Mouse (Mus musculus) kidney, embryonic 16.5 days (tissue): ENCODE data around the gene Tas1r3. TPM values are rescaled to one million over a fixed set of nuclear protein-coding genes. Genes with fewer than 3 reads are reported as not detected.

Experiments used
- ATAC-seq: fragments of 200-750 bp; cut with Nextera tagmentation; 2 replicates; pipeline ENCODE4 v1.8.0; 2017; ENCODE audit warnings: moderate TSS enrichment; ENCODE audit not compliant: low FRiP score, low TSS enrichment
- H3K27ac ChIP-seq: fragments of 300-500 bp; sonication (generic); 2 replicates; pipeline ENCODE4 v1.5.1; 2014; ENCODE audit warnings: low read length
- H3K27me3 ChIP-seq: fragments of 300-500 bp; sonication (generic); 2 replicates; pipeline ENCODE4 v1.6.1; 2014; ENCODE audit warnings: low read length, control low read depth, mixed read lengths; ENCODE audit not compliant: insufficient read depth
- H3K36me3 ChIP-seq: fragments of 300-500 bp; sonication (generic); 2 replicates; pipeline ENCODE4 v1.6.1; 2014; ENCODE audit warnings: low read length, control low read depth, mixed read lengths; ENCODE audit not compliant: insufficient read depth
- H3K4me1 ChIP-seq: fragments of 300-500 bp; sonication (generic); 2 replicates; pipeline ENCODE4 v1.6.1; 2014; ENCODE audit warnings: low read length, control low read depth, mixed read lengths; ENCODE audit not compliant: insufficient read depth
- H3K4me2 ChIP-seq: fragments of 300-500 bp; sonication (generic); replicated peaks from 2 replicates; pipeline ENCODE4 v1.6.1; 2014; ENCODE audit warnings: low read depth, low read length
- H3K4me3 ChIP-seq: fragments of 300-500 bp; sonication (generic); 2 replicates; pipeline ENCODE4 v1.5.1; 2014; ENCODE audit warnings: mild to moderate bottlenecking, low read length
- H3K9ac ChIP-seq: fragments of 300-500 bp; sonication (generic); replicated peaks from 2 replicates; pipeline ENCODE4 v1.6.1; 2014; ENCODE audit warnings: low read length
- H3K9me3 ChIP-seq: fragments of 300-500 bp; sonication (generic); 2 replicates; pipeline ENCODE4 v1.6.1; 2016; ENCODE audit warnings: low read length, control low read depth
- WGBS: fragments of 180-500 bp; shearing (Covaris S2); extraction: QIAGEN DNeasy Blood & Tissue Kit; methylation state at CpG from one replicate; pipeline ENCODE4 v1.1.7; 2014; 5-methylcytosine and 5-hydroxymethylcytosine counted together
- polyA plus RNA-seq: library from polyadenylated mRNA; unstranded; fragments of >200 nt; fragmentation: Nextera tagmentation; extraction: Ambion mirVana; gene quantifications from 2 replicates; pipeline ENCODE4 v1.2.1, GENCODE M21; 2015

Tas1r3 gene
- polyA plus RNA-seq, 1 experiment from 2014 or later = 0.22 TPM

DNA sequence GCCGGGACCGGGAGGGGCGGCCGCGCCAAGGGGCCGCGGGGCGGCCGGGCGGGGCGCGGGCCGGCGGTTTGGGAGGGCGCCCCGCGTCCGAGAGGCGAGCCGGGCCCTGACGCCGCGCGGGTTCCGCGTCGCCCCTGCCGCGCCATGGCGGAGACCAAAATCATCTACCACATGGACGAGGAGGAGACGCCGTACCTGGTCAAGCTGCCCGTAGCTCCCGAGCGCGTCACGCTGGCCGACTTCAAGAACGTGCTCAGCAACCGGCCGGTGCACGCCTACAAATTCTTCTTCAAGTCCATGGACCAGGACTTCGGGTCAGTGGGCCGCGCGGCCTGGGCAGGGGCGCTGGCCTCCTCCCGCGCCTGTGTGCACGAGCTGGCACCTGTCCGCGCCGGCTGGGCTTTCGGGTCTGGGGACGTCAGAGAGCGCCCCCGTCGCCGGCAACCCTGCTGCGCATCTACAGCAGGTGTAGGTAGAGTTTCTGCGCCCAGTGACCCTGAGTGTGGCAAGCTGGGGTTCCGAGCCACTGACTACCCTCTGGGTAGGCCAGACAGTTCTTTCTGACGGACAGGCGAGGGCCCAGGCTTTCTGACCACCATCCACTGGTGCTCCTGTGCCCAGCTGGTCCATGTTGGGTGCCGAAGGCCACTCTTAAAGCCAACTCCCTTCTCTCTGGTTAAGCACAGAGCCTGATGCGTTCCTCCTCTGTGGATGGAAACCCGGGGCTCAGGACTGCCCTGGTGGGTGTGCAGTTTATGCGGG is 15.4 kb downstream of the Tas1r3 start:
- Histone ChIP-seq H3K4me2 (peak overlapping the region; percentile 83), H3K27ac (peak overlapping the region; percentile 73), H3K9ac (peak overlapping the region; percentile 91), H3K4me1 (peaks cover 23% of the 10 kb centered on the region), H3K36me3 (peaks cover 10% of the 10 kb centered on the region), H3K4me3 (peak overlapping the region; percentile 60), H3K27me3 (no peaks in the 10 kb centered on the region), H3K9me3 (no peaks in the 10 kb centered on the region)
- WGBS = 1% methylated on average over 46 of the region's 69 CpGs
- ATAC-seq = peak; percentile 60

DNA sequence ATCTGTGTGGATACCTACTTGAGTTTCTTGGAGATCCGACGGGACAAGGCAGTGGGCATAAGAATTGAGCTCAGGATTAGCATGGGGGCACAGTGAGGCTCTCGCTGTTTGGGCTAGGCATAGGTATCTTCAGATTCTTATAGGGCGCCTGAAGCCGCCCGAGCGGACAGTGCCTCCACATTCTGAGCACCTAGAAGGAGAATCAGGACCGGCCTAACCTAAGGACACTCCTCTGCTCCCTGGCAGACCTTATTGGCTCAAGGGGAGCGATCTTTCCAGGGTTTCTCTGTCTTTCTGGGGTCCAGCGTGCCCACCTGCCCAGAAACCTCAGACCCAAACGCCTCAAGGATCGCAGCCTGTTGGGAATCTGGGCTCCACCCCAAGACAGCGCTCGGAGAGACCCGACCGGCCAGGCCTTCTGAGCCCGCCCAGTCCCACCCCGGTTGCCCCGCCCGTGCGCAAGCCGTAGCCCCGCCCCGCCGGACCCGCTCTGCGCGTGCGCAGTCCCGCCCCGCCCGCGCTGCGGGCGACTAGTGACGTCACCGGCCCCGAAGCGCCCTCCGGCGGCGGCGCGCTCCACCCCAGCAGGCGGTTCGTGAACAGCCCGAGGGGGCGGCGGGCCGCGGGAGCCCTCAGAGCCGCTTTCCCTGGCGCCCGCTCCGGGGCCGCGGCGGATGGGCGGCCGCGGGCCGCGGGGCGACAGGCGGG is 16.1 kb downstream of the Tas1r3 start, which contains the start of gene Dvl1:
Gene Dvl1 (plus strand): TSS at position 532 of the 708 bp plus-strand sequence.
- Histone ChIP-seq H3K9ac (peak within 1 kb of the TSS; percentile 91), H3K4me2 (peak within 1 kb of the TSS; percentile 83), H3K4me3 (peak within 1 kb of the TSS; percentile 60), H3K9me3 (no peaks in the 10 kb centered on the region), H3K36me3 (peaks cover 13% of the 10 kb centered on the region), H3K27ac (peak within 1 kb of the TSS; percentile 76), H3K27me3 (no peaks in the 10 kb centered on the region), H3K4me1 (peaks cover 23% of the 10 kb centered on the region)
- ATAC-seq = peak; percentile 95
- 3% methylated on average over 46 of the region's 65 CpGs for WGBS

DNA sequence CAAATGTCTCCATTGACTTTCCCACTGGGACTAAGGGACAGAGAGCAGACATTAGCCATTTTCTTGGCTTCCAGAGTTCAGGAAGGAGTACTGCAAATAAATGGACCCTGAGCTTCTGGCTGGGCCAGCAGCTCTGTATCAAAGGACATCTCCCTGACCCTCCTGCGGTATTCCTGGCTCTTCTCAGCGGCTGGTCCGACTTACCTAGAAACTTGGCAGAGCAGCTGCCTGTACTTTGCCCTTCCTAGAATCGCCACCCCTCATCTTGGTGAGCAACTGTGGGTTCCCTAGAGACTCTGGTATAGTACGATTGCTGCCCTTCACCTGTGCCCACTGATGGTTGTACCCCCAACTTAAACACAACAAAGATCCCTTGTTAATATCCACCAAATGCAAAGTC is 19.9 kb downstream of the Tas1r3 start:
- Histone ChIP-seq H3K36me3 (peaks cover 13% of the 10 kb centered on the region), H3K9ac (no peak overlapping the region), H3K4me1 (peaks cover 42% of the 10 kb centered on the region), H3K9me3 (no peaks in the 10 kb centered on the region), H3K27me3 (no peaks in the 10 kb centered on the region), H3K4me2 (no peak overlapping the region), H3K4me3 (no peak overlapping the region), H3K27ac (no peak overlapping the region)
- ATAC-seq = no peak
- WGBS = 92% methylated on average over 5 of the region's 5 CpGs

DNA sequence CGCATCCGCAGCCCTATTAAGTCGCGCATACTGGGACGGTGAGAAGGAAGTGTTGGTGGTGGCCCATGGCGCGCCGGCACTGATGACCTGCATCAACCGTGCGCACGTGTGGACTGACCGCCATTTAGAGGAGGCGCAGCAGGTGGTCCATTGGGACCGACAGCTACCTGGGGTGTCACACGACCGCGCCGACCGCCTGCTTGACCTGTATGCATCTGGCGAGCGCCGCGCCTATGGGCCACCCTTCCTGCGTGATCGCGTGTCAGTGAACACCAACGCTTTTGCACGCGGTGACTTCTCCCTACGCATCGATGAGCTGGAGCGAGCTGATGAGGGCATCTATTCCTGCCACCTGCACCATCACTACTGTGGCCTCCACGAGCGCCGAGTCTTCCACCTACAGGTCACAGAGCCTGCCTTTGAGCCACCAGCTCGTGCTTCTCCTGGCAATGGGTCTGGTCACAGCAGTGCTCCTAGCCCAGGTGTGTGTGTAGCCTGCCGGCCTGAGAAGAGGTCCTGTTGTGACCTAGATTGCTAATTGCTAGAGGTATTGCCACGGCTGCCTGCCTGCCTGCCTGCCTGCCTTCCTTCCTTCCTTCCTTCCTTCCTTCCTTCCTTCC is 21.4 kb downstream of the Tas1r3 start:
- no peaks in the 10 kb centered on the region for H3K9me3 ChIP-seq
- H3K9ac ChIP-seq = no peak overlapping the region
- H3K27ac ChIP-seq = no peak overlapping the region
- peaks cover 35% of the 10 kb centered on the region for H3K4me1 ChIP-seq
- peak overlapping the region; percentile 59 for H3K4me3 ChIP-seq
- no peak for ATAC-seq
- 39% methylated on average over 38 of the region's 38 CpGs for WGBS
- H3K4me2 ChIP-seq = peak overlapping the region; percentile 82
- peaks cover 13% of the 10 kb centered on the region for H3K36me3 ChIP-seq
- H3K27me3 ChIP-seq = no peaks in the 10 kb centered on the region

- Histone ChIP-seq H3K27ac (no peak overlapping the region), H3K36me3 (peaks cover 13% of the 10 kb centered on the region), H3K9me3 (no peaks in the 10 kb centered on the region; the same call in 1 of the 2 replicates), H3K27me3 (no peaks in the 10 kb centered on the region), H3K9ac (peak overlapping the region; percentile 75), H3K4me1 (peaks cover 30% of the 10 kb centered on the region), H3K4me3 (peak overlapping the region; percentile 59), H3K4me2 (peak overlapping the region; percentile 82)
- WGBS = under 1% methylated on average over 32 of the region's 32 CpGs
- ATAC-seq = peak; percentile 47
These were observed 22.1 kb downstream of the Tas1r3 start for GRCm38 (mm10) chr4:155841003-155841454.

DNA sequence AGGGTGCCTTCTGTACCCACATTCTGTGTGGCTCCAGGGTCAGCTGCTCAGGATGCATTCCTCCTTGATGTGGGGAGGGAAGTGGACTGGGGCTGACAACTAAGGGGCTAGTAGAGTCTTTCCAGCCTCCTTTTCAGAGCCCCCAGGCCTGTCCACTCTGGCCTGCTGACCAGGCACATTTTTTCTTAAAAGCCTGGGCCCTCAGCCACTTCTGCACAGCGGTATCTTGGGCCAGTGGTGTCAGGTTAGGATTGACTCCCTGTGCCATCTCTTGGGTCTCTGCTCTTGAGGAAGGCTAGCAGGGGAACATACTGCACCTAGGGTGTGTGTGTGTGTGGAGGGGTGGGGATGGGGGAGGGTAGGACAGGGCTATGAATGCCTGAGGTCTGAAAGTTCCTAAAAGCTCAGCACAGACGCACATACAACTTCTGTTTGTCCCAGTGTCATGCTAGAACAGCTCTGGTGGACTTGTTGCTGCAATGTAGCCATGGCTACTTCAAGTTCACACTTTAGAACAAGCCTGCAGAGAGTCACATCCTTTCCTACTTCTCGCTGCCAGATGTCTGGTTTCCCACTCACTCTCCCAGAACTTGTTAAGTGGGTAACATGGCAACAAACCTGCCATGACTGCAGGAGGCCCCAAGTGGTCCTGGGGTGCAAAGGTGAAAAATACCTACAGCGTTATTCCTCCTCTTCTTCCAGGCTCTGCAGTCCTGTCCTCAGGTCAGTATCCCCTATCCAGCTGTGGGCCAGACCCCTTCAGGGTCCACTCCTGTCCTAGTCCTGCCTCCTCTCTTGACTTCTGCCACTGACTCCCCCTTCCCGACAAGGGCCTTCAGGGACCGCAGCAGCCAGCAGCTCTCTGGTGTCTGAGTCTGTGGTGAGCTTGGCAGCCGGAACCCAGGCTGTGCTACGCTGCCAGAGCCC is 22.8 kb downstream of the Tas1r3 start:
- WGBS = 7% methylated on average over 8 of the region's 8 CpGs
- Histone ChIP-seq H3K9ac (peak overlapping the region; percentile 75), H3K4me3 (peak overlapping the region; percentile 59), H3K27ac (peak overlapping the region; percentile 92), H3K9me3 (no peaks in the 10 kb centered on the region; the same call in 1 of the 2 replicates), H3K4me1 (peaks cover 30% of the 10 kb centered on the region), H3K27me3 (no peaks in the 10 kb centered on the region), H3K4me2 (peak overlapping the region; percentile 82), H3K36me3 (peaks cover 13% of the 10 kb centered on the region)
- peak; percentile 2; the same call in 1 of the 2 replicates for ATAC-seq

DNA sequence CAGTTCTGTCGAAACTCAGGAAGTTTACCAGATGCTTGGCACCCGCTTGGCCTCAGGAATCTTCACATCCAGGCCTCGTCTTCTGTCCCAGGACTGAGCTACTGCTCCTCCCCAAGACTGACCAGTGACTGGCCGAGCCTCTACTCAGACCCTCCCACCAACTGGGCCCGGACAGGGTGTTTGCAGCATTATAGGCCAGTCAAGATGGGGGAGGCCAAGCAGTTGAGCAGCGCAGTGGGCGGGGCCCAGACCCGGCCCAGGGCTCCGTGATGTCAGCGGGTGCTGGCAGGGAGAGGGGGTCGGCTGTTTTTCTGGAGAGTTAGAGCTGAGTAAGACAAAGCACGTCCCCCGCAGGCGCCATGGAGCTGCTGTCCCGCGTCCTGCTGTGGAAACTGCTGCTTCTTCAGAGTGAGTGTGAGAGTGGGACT is 23.7 kb downstream of the Tas1r3 start, which contains the start of gene Mxra8:
Gene Mxra8 (plus strand): TSS at position 198 of the 428 bp plus-strand sequence.
- Histone ChIP-seq H3K4me3 (peak within 1 kb of the TSS; percentile 59), H3K9me3 (no peaks in the 10 kb centered on the region; the same call in 1 of the 2 replicates), H3K27ac (peak within 1 kb of the TSS; percentile 92), H3K36me3 (peaks cover 13% of the 10 kb centered on the region), H3K27me3 (no peaks in the 10 kb centered on the region), H3K4me2 (peak within 1 kb of the TSS; percentile 82), H3K4me1 (peaks cover 30% of the 10 kb centered on the region), H3K9ac (peak within 1 kb of the TSS; percentile 75)
- peak; percentile 95 for ATAC-seq
- 1% methylated on average over 16 of the region's 16 CpGs for WGBS

GRCm38 (mm10) chr4:155838187-155839153 is 24.7 kb downstream of the Tas1r3 start:
- ATAC-seq = no peak
- Histone ChIP-seq H3K9ac (no peak overlapping the region), H3K36me3 (peaks cover 11% of the 10 kb centered on the region), H3K9me3 (no peaks in the 10 kb centered on the region; the same call in 1 of the 2 replicates), H3K27ac (peak overlapping the region; percentile 92), H3K4me1 (peaks cover 39% of the 10 kb centered on the region), H3K4me3 (no peak overlapping the region), H3K27me3 (no peaks in the 10 kb centered on the region), H3K4me2 (peak overlapping the region; percentile 82; the same call in 1 of the 2 replicates)
- WGBS = 52% methylated on average over 8 of the region's 8 CpGs
